Mouse (Mus musculus) hindbrain, embryonic 16.5 days (tissue): Measurements from ENCODE around the gene Trmt44. TPM values are rescaled to one million over a fixed set of nuclear protein-coding genes. Genes with fewer than 3 reads are reported as not detected.

Experiments
- ATAC-seq: fragments of 200-750 bp; cut with Nextera tagmentation; 2 replicates; pipeline ENCODE4 v1.8.0; 2017; ENCODE audit warnings: moderate TSS enrichment, moderate library complexity
- H3K27ac ChIP-seq: fragments of 300-500 bp; sonication (generic); 2 replicates; pipeline ENCODE4 v1.5.1; 2014; ENCODE audit warnings: low read depth, mild to moderate bottlenecking, control low read depth, low read length, moderate library complexity
- H3K27me3 ChIP-seq: fragments of 300-500 bp; sonication (generic); replicated peaks from 2 replicates; pipeline ENCODE4 v1.6.1; 2014; ENCODE audit warnings: low read length; ENCODE audit not compliant: control insufficient read depth, insufficient read depth
- H3K36me3 ChIP-seq: fragments of 300-500 bp; sonication (generic); 2 replicates; pipeline ENCODE4 v1.6.1; 2014; ENCODE audit warnings: mild to moderate bottlenecking, low read length, moderate library complexity, mixed read lengths; ENCODE audit not compliant: control insufficient read depth, insufficient read depth
- H3K4me1 ChIP-seq: fragments of 300-500 bp; sonication (generic); 2 replicates; pipeline ENCODE4 v1.6.1; 2014; ENCODE audit warnings: low read depth, low read length; ENCODE audit not compliant: control insufficient read depth, insufficient read depth
- H3K4me2 ChIP-seq: fragments of 300-500 bp; sonication (generic); 2 replicates; pipeline ENCODE4 v1.6.1; 2014; ENCODE audit warnings: mild to moderate bottlenecking, low read length, control low read depth, moderate library complexity
- H3K4me3 ChIP-seq: fragments of 300-500 bp; sonication (generic); 2 replicates; pipeline ENCODE4 v1.5.1; 2014; ENCODE audit warnings: mild to moderate bottlenecking, low read length, control low read depth, moderate library complexity
- H3K9ac ChIP-seq: fragments of 300-500 bp; sonication (generic); 2 replicates; pipeline ENCODE4 v1.6.1; 2014; ENCODE audit warnings: low read depth, mild to moderate bottlenecking, control low read depth, low read length, moderate library complexity
- H3K9me3 ChIP-seq: fragments of 300-500 bp; sonication (generic); 2 replicates; pipeline ENCODE4 v1.6.1; 2014; ENCODE audit warnings: mild to moderate bottlenecking, low read length, moderate library complexity; ENCODE audit not compliant: control insufficient read depth
- WGBS: fragments of 180-500 bp; shearing (Covaris S2); extraction: QIAGEN DNeasy Blood & Tissue Kit; methylation state at CpG from one replicate; pipeline ENCODE4 v1.1.7; 2014; 5-methylcytosine and 5-hydroxymethylcytosine counted together
- polyA plus RNA-seq: library from polyadenylated mRNA; unstranded; fragments of >200 nt; fragmentation: Nextera tagmentation; extraction: Ambion mirVana; gene quantifications from 2 replicates; pipeline ENCODE4 v1.2.1, GENCODE M21; 2015

Trmt44 gene
- 6.2 and 6.4 TPM in 2 replicates for polyA plus RNA-seq

DNA sequence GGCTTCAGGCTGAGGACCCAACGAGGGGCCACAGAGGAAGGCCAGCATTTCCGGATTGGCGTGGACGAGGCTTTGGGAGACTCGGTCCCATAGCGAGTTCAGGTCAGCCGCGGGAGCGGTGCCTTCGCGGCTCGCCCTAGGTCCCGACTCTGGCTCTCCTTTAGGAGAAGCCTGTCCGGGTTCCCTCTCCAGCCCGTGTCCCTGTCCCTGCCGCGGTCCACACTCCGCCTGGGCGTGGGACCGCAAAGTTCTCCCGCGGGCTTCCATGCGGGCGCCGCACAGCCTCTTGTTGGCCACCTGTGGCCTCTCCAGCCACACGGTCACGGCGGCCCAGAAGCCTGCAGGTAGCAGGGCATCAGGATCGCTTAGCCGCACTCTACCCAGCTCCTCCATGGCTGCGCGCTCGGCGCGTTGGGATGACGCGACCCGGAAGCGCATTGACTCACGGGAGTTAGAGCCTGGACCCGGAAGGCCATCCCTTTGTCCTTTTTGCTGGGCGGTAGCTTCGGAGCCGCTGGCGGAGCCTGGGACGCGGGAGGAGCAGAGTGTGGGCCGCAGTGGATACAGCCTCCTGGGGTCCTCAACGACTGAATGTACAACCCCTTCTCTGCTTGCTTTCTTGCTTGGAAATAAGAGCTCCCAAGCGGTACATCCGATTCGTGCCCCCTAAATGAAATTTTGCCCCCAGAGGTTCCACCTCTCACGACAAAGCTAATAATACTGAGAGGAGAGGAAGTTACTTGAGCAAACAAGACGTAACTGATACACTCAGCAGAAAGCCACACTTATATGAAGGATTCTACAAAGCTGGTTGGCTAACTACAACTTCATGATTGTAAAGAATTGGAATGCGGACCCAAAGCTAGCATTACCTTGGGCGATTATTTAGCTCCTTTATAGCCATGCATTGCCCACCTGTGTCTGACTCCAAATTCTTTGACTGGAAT is at the start of gene Trmt44:
Gene Trmt44, minus strand, starts transcription at position 418 of the 947 bp plus-strand sequence.
- Histone ChIP-seq H3K4me1 (peaks cover 12% of the 10 kb centered on the region), H3K36me3 (peaks cover 8% of the 10 kb centered on the region), H3K4me3 (peak within 1 kb of the TSS; percentile 97), H3K9ac (peak within 1 kb of the TSS; percentile 91), H3K9me3 (no peaks in the 10 kb centered on the region), H3K4me2 (peak within 1 kb of the TSS; percentile 97), H3K27me3 (no peaks in the 10 kb centered on the region), H3K27ac (peak within 1 kb of the TSS; percentile 84)
- 4% methylated on average over 55 of the region's 56 CpGs for WGBS
- ATAC-seq, result peak; percentile 98

DNA sequence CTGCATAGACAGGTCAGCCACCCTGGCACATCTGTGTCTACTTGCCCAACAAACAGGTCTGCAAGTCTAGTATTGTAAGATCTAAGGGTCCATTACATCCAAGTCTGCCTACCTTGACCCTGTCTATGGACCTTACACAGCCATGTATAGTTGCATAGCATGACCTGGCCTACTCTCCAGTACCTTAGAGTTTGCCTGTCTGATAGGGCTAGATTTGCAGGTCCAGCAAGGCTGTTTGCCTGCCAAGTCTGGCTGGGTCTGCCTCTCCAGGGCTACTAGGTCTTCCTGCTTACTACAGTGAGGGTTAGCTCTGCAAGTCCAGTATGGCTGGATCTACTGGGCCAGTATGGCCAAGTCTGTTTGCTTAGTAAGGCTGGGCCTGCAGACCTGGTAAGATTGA is 49.0 kb upstream of the Trmt44 start:
- no peaks in the 10 kb centered on the region for H3K36me3 ChIP-seq
- no peak overlapping the region for H3K27ac ChIP-seq
- no peaks in the 10 kb centered on the region; the same call in 1 of the 2 replicates for H3K4me1 ChIP-seq
- no peaks in the 10 kb centered on the region for H3K9me3 ChIP-seq
- H3K4me3 ChIP-seq, result no peak overlapping the region
- no peak overlapping the region for H3K9ac ChIP-seq
- no peak for ATAC-seq
- H3K27me3 ChIP-seq, result no peaks in the 10 kb centered on the region
- H3K4me2 ChIP-seq, result no peak overlapping the region

DNA sequence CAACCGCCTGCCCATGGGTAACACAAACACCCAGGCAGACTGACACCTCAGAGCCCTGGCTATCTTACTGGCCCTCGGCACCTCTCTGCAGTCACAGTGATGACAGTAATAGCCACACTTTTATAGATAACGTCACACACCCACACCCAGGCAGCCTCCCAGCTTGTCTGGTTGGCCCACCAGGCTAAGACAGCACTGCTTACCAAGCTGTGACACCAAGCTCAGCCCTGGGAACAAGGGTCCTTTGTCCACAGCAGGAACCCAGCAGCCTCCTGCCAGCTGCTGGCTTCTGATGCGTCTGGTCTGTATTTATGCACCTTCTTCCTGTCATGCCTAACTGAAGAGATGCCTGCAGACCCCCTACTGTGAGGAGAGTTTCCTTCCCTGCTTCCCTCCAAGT is 46.2 kb upstream of the Trmt44 start:
- Histone ChIP-seq H3K4me2 (no peak overlapping the region), H3K27ac (no peak overlapping the region), H3K9me3 (no peaks in the 10 kb centered on the region), H3K27me3 (no peaks in the 10 kb centered on the region), H3K36me3 (no peaks in the 10 kb centered on the region), H3K4me1 (no peaks in the 10 kb centered on the region; the same call in 1 of the 2 replicates), H3K4me3 (no peak overlapping the region), H3K9ac (no peak overlapping the region)
- ATAC-seq, result no peak
- 47% methylated on average over 4 of the region's 4 CpGs for WGBS

DNA sequence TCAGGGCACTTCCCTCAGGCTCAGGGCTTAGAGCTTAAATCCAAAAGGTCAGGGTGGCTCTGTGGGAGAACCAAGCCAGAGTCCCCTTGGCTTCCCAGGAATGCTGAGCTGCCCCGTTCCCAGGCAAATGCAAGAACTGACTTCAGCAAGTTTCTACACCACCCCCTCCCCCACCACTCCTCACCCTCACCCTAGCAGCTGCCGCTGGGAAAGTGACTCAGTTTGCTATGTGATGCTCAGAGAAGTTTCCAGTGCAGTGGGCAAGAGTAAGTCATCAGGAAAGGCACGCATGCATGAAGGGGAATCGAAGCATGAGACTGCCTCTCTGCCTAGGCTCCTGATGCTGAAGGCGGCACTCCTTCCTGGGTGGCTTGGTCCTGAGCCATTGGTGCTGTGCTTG is 42.1 kb upstream of the Trmt44 start:
- Histone ChIP-seq H3K9ac (no peak overlapping the region), H3K9me3 (no peaks in the 10 kb centered on the region), H3K27me3 (no peaks in the 10 kb centered on the region), H3K4me1 (no peaks in the 10 kb centered on the region; the same call in 1 of the 2 replicates), H3K4me2 (no peak overlapping the region), H3K36me3 (no peaks in the 10 kb centered on the region), H3K4me3 (no peak overlapping the region), H3K27ac (no peak overlapping the region)
- 52% methylated on average over 5 of the region's 5 CpGs for WGBS
- ATAC-seq, result no peak

DNA sequence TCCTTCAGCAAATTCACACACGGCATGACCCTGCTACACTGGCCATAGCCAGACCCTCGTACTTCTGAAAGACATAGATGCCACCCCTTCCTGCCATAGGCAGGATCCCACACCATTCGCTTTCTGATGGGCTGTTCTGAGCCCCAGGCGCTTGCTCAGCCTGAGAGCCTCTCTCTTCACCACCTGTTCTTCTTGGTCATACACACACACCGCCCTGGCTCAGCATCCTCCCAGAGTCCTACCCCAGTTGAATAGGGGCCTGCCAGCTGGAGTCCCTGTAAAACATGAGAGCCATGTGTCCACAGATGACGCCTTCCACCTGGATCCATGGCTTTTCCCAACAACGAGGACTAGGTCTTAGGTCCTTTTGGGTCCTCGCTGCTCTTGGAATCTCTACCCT is 37.9 kb upstream of the Trmt44 start:
- Histone ChIP-seq H3K9ac (no peak overlapping the region), H3K27ac (no peak overlapping the region), H3K36me3 (no peaks in the 10 kb centered on the region), H3K9me3 (no peaks in the 10 kb centered on the region), H3K4me3 (no peak overlapping the region), H3K27me3 (no peaks in the 10 kb centered on the region), H3K4me1 (peaks cover 14% of the 10 kb centered on the region), H3K4me2 (no peak overlapping the region)
- ATAC-seq, result no peak
- WGBS, result 84% methylated on average over 8 of the region's 8 CpGs

DNA sequence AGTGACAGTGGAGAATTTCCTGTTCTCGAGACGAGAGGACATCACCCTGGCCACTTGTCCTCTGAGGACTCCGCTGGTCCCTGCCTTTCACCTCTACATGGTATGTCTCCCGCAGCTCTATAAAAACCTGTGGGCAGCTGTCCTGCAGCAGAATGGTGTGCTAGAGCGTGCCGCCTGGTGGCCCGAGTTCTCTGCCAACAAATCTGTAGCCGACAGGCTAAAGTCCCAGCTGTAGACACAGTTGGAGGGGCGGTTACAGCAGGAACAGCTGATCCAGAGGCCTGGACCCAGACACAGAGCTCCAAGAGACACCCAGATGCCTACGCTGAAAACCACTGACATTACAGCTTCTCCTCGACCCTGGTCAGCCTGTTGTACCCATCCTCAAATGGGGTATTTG is 37.0 kb upstream of the Trmt44 start:
- no peak for ATAC-seq
- WGBS, result 76% methylated on average over 11 of the region's 11 CpGs
- no peaks in the 10 kb centered on the region for H3K27me3 ChIP-seq
- H3K36me3 ChIP-seq, result no peaks in the 10 kb centered on the region
- no peak overlapping the region for H3K27ac ChIP-seq
- H3K4me1 ChIP-seq, result peaks cover 14% of the 10 kb centered on the region
- no peak overlapping the region for H3K9ac ChIP-seq
- H3K4me3 ChIP-seq, result no peak overlapping the region
- H3K4me2 ChIP-seq, result no peak overlapping the region
- H3K9me3 ChIP-seq, result no peaks in the 10 kb centered on the region

DNA sequence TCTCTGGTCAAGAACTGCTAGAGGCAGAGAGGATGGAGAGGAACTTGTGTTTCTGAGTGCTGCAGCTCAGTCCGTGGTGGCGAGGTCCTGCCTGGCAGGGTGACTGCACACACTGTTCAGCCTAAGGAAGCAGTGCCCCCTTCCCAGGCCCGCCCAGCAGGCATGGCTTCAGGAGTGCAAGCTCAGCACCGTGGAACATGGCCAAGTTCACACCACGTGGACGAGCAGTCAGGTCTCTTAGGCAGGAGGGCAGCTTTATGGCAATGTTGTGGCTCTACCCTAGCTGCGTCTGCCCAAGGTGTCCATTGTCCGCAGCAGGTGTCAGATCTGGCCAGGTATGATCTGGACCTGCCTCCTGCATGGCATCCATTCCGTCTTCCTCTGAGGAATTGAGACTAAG is 36.3 kb upstream of the Trmt44 start:
- peaks cover 14% of the 10 kb centered on the region for H3K4me1 ChIP-seq
- no peak overlapping the region for H3K9ac ChIP-seq
- H3K4me3 ChIP-seq, result no peak overlapping the region
- no peaks in the 10 kb centered on the region for H3K27me3 ChIP-seq
- no peaks in the 10 kb centered on the region for H3K9me3 ChIP-seq
- ATAC-seq, result no peak
- H3K4me2 ChIP-seq, result no peak overlapping the region
- no peaks in the 10 kb centered on the region for H3K36me3 ChIP-seq
- WGBS, result 75% methylated on average over 9 of the region's 9 CpGs
- no peak overlapping the region for H3K27ac ChIP-seq

DNA sequence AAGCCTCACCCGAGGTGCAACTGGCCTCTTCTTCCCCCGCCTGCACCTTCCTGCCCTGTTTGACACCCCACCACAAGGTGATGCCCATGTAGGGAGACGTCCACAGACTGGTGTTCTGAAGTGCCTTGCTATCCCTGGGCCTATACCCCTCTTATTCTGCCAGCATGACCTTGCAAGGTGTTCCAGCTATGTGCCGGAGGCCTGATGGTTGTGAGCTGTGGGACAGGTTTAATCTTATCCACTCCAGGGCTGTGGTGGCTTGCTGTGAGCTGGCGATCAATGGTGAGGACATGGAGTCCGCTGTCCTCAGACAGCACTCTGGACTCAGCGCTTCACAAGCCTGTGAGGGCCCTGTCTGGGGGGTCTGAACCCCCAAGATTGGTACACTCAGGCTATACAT is 35.5 kb upstream of the Trmt44 start:
- no peak for ATAC-seq
- H3K4me2 ChIP-seq, result no peak overlapping the region

DNA sequence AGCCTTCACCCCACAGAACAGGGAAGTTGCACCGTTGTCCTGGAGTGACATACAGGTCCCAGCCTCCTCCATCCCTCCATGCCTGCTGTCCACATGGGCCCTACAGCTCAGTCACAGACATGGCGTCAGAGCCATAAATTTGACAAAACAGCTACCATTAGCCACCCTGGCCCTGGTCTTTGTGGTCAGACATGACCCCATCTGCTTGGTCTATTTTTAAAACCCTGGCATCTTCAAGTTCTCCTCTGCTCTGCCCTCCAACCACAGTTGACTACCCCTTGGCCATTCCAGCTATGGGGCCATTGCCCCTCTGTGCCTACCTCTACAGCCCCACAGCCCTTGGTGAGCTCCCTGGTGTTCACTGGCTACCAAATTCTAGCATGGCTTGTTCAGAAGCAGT is 35.1 kb upstream of the Trmt44 start:
- Histone ChIP-seq H3K4me2 (no peak overlapping the region), H3K9me3 (no peaks in the 10 kb centered on the region), H3K4me1 (peaks cover 14% of the 10 kb centered on the region), H3K4me3 (no peak overlapping the region), H3K36me3 (peaks cover 4% of the 10 kb centered on the region; the same call in 1 of the 2 replicates), H3K9ac (no peak overlapping the region), H3K27me3 (no peaks in the 10 kb centered on the region), H3K27ac (no peak overlapping the region)
- ATAC-seq, result no peak
- 66% methylated on average over 2 of the region's 2 CpGs for WGBS

More for the DNA sequence above, 35.5 kb upstream of the Trmt44 start:
- no peak overlapping the region for H3K27ac ChIP-seq
- no peak overlapping the region for H3K4me3 ChIP-seq
- peaks cover 14% of the 10 kb centered on the region for H3K4me1 ChIP-seq
- H3K36me3 ChIP-seq, result peaks cover 1% of the 10 kb centered on the region; the same call in 1 of the 2 replicates
- no peaks in the 10 kb centered on the region for H3K27me3 ChIP-seq
- WGBS, result 94% methylated on average over 7 of the region's 7 CpGs
- H3K9ac ChIP-seq, result no peak overlapping the region
- no peaks in the 10 kb centered on the region for H3K9me3 ChIP-seq
